ENCODE assay signal across 10 mouse cellular contexts in genomic region chr5:133898025-133898598, GRCm38 (mm10).
DNase-seq lines count a peak whose midpoint lies in the region; ATAC-seq and TF ChIP-seq lines count a peak whose summit lies in the region.
"Had no signal": no experiment of that assay in that cellular context is flagged by ENCODE, and none has a peak within 500 bp of the region (broad histone marks: within the 10 kb centered on the region; RNA-seq: fewer than 3 reads in every experiment).

No protein-coding gene starts in this region.

- H3K4me3 ChIP-seq in left cerebral cortex, adult 2 months, result no peak overlapping the region
- H3K4me3 ChIP-seq in forebrain, embryonic 14.5 days (ENCODE audit: low read depth, low read length), result no peak overlapping the region
- H3K4me3 ChIP-seq: embryonic facial prominence, embryonic 13.5 days; limb, embryonic 12.5 days had no signal

- H3K27me3 ChIP-seq in forebrain, embryonic 14.5 days (replicated peaks; ENCODE audit: control insufficient read depth, insufficient read depth, low read length), result no peaks in the 10 kb centered on the region
- H3K27me3 ChIP-seq: embryonic facial prominence, embryonic 13.5 days; limb, embryonic 12.5 days had no signal

- no peaks in the 10 kb centered on the region for H3K36me3 ChIP-seq in forebrain, embryonic 14.5 days (ENCODE audit: control insufficient read depth, insufficient read depth, low read length)
- H3K36me3 ChIP-seq: embryonic facial prominence, embryonic 13.5 days; limb, embryonic 12.5 days had no signal

- no peak overlapping the region for H3K4me2 ChIP-seq in forebrain, embryonic 14.5 days (ENCODE audit: low read length)
- H3K4me2 ChIP-seq: embryonic facial prominence, embryonic 13.5 days; limb, embryonic 12.5 days had no signal

- H3K4me1 ChIP-seq in forebrain, embryonic 14.5 days (ENCODE audit: control insufficient read depth, insufficient read depth, low read length), result no peaks in the 10 kb centered on the region

- H3K9ac ChIP-seq in forebrain, embryonic 14.5 days (ENCODE audit: low read length), result no peak overlapping the region
- H3K9ac ChIP-seq: embryonic facial prominence, embryonic 13.5 days; limb, embryonic 12.5 days had no signal

- peak; percentile 40; the same call in 1 of the 2 replicates for ATAC-seq in forebrain, embryonic 14.5 days

- no peak overlapping the region for H3K27ac ChIP-seq in left cerebral cortex, adult 2 months
- H3K27ac ChIP-seq in forebrain, embryonic 14.5 days (ENCODE audit: low read depth, low read length), result no peak overlapping the region
- H3K27ac ChIP-seq: embryonic facial prominence, embryonic 13.5 days; limb, embryonic 12.5 days had no signal

- intact Hi-C loops in left cerebral cortex, adult 2 months (cut with DNase I), result loop anchor here (5.0 to 10.0 kb wide), 4 partner anchors 81 to 1783 kb away; no protein-coding TSS in a partner anchor

- WGBS in forebrain, embryonic 14.5 days, result 90% methylated on average over 4 of the region's 4 CpGs

- TF ChIP-seq CTCF in left cerebral cortex, adult 2 months (IDR thresholded peaks at IDR 0.05), result peak; percentile 63

- no peaks in the 10 kb centered on the region for H3K9me3 ChIP-seq in forebrain, embryonic 14.5 days (replicated peaks; ENCODE audit: control insufficient read depth, low read length)

- peak; percentile 7 for DNase-seq in adrenal gland, postnatal 14 days
- no peak for DNase-seq in adrenal gland, postnatal 25 days
- DNase-seq in left cerebral cortex, adult 2 months (ENCODE audit: extremely low spot score in 1 of 2, low spot score in 2 of 2), result no peak
- DNase-seq in left cerebral cortex, adult 8-10 months (ENCODE audit: low spot score in 2 of 2), result no peak
- DNase-seq in R1 (ENCODE audit: low read depth, low spot score), result peak; percentile 49
- DNase-seq in forebrain, embryonic 14.5 days (ENCODE audit: low spot score), result peak; percentile 82
- DNase-seq in thymus, postnatal 10 days (ENCODE audit: low spot score in 2 of 2), result no peak
- no peak for DNase-seq in frontal cortex, postnatal 14 days (ENCODE audit: low spot score in 2 of 2)

Comparison
In these comparisons a context has a peak if more than half of its experiments do, and no peak if none do; other contexts are left out.
1. DNase-seq: peak in adrenal gland, postnatal 14 days (single experiment), R1 (single experiment) and forebrain, embryonic 14.5 days (single experiment); none in adrenal gland, postnatal 25 days (single experiment), left cerebral cortex, adult 2 months (0 of 2), left cerebral cortex, adult 8-10 months (0 of 2), thymus, postnatal 10 days (0 of 2) and frontal cortex, postnatal 14 days (0 of 2).